Mouse (Mus musculus) fibroblast of lung, adult 2 months (primary cell): Measurements from ENCODE around the gene Spata2.

Experiments used
- DNase-seq: peaks from one replicate; pipeline ENCODE4 v3.0.0-alpha.2; 2011; ENCODE audit warnings: low read depth

Spata2 gene

DNA sequence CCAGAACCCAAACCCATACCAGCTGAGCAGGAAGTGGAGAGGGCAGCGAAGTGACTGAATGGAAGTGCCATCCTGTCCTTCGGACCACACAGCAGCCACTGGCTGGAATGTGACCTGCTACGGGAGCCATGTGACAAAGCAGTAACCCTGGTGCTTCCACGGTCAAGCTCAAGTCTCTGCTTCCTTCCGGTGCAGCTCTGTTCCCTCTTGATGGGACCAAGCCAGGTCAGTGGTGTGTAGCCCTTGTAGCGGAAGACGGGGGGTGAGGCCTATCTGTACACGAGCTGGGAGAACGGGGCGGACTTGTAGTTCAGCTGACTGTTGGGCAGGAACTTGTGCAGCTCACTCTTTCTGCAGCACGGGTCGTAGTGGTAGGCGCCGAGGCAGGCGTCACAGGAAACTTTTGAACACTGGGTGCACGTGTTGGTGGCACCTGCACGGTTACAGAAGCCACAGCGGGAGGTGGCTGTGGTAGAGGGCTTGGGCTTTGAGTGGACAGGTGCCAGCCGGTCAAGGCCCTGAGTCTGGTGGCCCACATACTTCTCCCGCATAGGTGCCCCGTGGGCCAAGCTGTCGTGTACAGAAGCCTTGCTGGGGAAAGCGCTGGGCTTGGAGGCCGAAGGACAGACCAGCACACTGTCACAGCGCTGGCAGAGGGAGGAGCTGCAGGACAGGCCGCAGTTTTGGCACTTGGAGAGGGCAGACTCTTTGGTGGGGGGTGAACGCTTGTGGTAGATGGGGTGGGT is 9.4 kb downstream of the Spata2 start:
- DNase-seq, result no peak

DNA sequence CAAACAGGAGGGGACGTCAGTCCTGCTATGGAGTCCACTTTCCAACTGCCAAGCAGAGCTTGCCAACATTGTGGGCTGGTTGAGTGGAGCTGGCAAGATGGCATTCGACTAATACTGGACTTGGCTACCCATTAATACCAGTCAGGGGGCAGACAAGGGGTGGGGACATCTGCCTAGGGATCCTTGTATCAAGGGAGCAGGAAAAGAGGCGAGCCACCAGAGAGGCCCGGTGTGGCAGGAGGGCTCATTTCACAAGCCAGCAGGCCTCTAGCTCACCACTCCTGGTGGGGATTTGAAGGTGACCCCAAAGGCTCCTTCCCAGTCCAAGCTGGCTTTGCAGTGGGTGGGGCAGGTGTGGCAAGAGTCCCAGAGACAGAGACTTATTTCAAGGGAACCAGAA is 10.0 kb downstream of the Spata2 start:
- no peak for DNase-seq

DNA sequence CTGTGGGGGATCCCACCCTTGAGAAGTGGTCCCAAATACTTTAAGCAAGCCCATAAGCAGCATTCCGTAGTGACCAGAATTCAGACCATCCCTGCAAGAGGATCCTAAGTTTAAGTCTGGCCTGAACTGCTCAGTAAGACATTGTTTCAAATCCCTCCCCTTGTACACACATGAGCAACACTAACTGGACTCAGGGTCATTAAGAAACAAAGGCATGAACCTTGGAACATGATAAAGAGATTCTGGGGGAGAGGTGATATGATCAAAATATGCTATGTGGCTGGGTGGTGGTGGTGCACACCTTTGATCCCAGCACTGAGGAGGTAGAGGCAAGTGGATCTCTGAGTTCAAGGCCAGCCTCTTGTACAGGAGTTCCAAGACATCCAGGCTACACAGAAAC is 13.2 kb downstream of the Spata2 start:
- no peak for DNase-seq

DNA sequence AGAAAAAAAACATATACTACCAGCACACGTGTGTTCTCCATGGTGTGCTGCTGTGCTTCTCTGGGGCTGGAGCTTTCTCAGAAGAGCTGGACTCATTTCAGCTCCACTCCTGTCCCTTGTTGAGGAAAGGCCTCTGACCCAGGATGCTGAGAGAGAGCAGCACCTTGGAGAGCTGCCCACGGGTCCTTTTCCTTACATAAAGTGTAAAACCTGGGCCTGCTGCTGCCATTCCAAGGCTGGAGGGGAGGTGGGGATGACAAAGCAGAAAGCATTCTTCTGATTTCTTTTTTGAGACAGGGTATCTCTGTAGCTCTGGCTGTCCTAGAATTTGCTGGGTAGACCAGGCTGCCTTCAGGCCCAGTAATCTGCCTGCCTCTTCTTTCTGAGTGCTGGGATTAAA is 14.6 kb downstream of the Spata2 start:
- DNase-seq, result no peak

DNA sequence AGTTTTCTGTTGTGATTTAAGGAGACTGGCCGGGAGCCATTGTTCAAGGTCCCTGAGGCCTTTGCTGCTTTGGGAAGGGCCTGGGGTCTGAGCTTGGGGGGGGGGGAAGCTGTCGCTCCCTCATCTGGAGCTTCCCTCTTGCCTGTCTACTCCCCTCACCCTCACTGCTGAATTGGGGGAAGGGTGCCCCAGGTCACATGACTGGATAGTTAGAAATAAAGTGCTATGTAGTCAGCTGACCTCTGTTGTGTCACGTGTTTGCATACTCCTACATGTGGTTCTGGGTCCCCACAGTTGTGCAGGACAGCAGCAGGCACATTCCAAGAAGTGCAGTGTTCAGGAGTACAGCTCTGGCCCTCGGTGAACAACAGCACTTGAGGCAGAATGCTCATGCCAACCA is 15.9 kb downstream of the Spata2 start:
- no peak for DNase-seq

DNA sequence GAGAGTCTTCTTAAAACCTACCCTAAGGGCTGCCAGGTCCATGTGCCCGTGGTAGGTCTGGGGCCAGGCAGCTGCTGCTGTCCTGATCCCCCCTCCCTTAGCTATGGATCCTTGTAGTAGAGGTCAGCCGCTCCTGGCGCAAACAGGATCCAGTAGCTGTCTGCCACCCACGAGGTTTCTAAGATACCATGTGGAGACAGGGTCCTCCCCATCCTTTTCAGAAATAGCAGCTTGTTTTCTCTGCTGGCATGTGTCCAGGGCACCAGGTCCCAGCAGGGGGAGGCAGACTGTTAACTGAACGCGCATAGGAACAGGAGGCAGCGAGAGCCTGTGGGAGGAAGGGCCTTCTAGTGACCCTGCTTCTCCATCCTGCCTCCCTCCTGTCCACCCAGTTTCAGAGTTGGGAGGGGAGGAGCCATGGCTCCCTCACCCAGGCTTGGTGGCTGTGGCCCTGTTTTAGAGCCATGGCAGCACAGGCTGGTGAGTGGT is 16.4 kb downstream of the Spata2 start:
- DNase-seq, result no peak

DNA sequence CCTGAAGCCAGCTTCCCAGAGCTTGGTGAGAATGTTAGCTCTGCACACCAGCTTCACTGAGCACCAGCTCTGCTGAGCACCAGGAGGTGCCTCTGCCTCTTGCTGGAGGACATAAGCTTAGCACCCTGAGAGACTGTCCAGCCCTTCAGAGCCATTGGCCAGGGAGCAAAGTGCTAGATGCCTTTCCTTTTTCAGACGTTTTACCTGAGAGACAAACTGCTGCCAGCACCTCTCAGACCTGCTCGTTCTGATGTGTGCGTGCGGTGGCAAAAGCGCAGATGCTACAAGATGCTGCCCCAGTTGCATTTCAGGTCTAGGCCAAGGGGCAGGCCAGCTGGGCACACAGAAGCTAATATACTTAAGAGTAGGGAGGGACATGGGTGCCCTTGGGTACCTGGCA is 17.1 kb downstream of the Spata2 start:
- DNase-seq, result no peak

DNA sequence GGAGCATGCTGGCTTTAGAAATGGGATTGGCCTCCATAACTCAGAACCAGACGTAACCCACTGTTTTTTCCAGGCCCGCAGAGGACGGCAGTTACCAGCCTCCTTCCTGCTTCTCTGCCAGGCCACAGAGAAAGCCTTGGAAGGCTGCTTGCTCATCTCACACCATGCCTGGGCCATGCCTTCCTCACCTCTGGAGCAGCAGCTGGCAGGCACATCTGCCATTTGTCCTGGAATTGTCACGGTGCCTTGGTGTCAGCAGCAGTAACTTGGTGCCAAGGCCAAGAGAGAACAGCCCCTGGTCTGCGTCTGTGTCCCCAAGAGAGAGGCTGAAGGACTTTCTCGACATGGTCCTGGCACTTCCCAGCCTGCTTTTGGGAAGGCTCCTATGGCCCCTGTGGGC is 18.5 kb downstream of the Spata2 start:
- no peak for DNase-seq

DNA sequence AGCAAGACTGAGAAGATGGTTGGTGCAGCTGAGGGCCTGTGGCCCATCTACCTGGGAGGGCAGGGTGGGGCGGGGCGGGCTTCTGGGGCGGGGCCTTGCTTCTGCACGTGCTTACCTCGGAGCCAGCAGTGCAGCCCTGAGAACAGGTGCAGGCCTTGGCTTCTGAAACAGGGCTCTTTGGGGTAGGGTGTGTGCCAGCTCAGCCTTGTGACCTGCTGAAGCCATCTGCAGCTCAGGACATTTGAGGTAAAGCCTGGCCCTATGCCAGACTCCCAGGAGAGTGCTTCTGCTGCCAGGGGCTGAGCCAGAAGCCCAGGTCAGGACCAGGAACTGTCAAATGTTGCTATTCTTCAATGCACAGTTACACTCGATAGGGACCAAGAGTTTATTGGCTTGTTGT is 21.1 kb downstream of the Spata2 start:
- DNase-seq, result no peak

DNA sequence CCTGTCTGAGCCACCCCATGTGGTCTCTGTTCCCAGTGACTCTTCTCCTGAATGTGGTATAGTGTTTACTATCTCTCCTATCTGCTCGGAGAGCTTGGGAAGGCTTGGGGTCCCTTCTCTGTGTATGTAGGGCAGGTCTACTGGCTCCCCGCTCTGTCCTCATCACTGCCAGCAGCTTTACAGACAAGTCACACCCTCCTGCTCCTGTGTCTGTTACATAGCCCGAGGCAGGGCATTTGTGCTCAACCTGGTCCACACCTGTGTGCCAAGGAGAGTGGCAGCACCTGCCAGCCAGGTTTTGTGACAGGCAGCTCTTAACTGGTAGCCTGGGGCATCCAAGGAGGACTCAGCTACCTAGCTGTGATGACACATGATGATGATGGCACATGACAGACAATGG is 22.1 kb downstream of the Spata2 start:
- no peak for DNase-seq

DNA sequence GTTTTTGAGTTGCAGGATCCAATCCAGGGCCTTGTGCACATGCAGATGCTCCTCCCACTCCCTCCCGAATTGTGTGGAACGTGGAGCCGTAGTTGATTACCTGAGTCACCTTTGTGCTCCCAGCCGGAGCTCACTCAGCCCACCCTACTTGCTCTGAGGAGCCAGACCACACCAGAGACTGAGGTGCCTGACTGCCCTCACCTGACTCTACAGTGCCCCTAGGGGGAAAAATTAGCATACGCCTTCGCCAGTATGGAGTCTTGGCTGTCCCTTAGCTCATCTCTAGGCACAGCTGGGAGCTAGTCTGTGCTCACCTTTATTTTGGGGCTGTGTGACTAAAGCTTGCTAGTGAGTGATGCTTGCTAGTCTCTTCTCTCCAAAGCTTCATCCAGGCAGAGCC is 24.2 kb downstream of the Spata2 start:
- DNase-seq, result no peak

DNA sequence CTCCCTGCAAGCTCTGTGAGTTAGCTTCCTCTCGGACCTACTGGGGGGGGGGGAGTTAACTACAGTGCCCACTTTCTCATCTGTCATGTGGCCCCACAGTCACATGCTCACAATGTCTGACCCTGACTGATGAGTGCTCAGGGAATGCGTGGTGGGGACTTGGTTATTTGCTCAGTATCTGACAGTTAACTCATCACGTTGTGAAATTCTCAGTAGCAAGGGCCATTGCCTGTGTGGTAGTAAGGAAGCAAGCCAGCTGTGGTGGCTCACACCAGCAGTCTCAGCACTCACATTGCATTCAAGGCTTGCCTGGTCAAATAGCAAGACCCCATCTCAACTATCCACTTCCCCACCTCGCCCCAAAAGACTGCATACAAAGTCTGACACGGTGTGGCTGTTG is 25.5 kb downstream of the Spata2 start:
- no peak for DNase-seq

DNA sequence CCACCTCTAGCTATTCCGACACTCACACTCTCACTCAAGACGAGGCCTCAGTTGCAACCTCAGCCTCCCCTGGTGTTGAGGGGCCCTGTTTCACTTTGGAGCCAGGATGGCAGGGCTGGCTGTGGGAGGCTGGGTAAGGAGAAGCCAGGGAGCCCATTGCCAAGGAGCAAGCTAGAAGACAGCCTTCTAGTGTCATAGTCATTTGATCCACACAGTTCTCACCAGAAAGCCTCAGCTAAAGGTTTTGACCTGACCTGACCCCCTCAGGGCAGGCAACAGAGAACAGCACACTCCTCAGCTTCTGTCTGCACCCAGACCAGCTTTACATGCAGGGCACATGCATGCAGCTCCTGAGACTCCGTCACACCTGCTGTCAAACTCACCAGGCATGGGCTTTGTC is 26.7 kb downstream of the Spata2 start:
- no peak for DNase-seq

DNA sequence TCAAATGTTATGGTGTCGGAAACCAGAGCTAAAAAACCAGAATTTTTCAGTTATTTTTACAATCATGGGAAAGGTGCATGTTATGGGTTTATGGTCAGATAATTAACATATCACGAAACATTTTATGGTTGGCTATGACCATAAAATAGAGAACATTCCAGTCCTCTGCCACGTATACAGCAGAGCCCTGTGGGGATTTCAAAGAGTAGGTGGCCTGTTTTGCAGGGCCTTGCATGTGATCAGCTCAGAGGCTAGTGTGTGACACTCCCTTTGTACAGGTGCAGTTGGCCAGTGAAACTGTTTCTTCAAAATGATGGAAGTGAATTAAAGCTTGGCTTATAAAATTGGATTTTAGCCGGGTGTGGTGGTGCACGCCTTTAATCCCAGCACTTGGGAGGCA is 28.9 kb downstream of the Spata2 start:
- DNase-seq, result no peak

DNA sequence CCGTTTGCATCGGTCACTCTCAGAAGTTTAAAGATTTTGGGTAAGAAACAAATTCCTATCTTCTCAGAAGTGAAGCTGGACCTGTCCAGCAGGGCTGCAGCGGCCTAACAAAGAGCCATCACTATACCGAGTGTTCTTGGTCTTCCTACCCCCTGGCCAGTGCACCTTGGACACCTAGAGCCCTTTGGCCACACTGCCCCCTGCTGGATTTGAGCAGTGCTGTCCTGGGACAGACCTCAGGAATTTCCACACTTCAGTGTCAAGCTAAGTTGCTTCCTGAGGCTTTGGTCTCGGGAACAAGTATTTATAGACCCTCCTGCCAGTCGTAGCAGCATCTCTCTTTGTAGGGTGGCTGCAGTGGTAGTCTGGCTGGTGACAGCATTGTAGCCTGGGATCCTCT is 29.7 kb downstream of the Spata2 start:
- no peak for DNase-seq

DNA sequence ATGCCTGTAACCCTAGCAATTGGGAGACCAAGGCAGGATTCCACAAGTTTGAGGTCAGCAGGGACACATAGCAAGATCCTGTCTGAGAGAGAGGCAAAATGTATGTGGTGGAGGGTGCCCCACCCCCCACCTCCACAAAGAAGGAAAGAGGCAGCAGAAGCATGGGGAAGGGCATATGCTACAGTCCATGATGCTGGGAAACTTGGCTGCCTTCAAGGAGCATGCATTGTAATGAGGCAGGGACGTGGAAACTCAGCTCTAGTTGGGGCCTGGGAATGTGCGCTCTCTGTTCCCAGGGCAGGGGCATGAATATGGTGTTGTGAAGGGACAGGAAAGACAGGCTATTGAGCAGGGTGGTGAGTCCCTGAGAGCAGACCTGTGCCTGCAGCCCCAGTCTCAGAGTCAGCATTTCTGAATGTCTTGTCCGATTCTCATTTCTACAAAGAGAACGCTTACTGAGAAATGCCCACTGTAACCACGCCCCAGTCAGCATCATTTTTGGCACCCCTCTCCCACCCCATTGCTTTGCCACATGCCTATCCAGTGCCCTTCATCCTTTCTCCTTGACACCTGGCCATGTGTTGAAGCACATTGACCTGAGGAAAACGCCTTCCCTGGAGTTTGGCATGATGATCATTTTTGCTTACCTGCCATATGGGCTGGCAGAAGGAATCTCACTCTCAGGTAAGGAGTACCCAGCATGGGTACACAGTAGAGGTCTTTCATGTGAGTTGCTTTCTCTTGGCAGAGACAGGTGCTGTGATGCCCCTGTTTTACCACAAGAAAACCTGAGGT is 33.4 kb downstream of the Spata2 start:
- DNase-seq, result no peak

DNA sequence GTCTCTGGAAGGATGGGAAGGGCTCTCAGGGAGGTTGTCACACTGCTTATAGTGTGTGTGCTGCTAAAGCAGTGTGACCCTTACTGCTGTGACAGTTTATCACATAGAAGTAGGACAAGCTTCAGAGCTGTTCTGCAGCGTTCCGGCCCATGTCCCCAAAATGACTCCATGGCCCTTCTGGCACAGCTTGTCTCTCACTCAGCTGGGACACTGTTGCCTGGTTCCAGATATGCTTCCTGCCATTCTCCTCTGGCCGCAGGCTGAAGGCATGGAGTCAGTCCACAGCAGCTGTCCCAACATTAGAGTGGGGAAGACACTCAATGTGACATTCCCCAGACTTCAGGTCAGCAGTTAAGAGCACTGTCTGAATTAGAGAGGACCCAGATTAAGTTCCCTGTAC is 34.1 kb downstream of the Spata2 start:
- no peak for DNase-seq

DNA sequence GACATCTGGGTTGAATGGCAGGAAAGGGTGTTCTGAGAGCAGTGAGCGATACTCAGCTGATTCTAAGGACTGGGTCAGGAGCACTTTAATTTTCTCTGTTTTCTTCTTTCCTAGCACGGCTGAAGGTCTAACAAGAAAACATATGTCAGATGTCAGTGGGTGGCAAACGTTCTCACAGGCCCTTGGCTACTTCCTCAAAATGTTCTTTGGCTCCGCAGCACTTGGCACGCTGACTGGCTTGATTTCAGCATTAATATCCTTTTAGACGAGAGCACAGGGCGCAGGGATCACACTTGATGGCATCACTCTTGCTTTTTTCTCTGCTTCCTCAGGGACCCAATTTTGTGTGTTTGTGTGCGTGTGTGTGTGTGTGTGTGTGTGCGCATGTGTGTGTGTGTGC is 35.5 kb downstream of the Spata2 start:
- no peak for DNase-seq

DNA sequence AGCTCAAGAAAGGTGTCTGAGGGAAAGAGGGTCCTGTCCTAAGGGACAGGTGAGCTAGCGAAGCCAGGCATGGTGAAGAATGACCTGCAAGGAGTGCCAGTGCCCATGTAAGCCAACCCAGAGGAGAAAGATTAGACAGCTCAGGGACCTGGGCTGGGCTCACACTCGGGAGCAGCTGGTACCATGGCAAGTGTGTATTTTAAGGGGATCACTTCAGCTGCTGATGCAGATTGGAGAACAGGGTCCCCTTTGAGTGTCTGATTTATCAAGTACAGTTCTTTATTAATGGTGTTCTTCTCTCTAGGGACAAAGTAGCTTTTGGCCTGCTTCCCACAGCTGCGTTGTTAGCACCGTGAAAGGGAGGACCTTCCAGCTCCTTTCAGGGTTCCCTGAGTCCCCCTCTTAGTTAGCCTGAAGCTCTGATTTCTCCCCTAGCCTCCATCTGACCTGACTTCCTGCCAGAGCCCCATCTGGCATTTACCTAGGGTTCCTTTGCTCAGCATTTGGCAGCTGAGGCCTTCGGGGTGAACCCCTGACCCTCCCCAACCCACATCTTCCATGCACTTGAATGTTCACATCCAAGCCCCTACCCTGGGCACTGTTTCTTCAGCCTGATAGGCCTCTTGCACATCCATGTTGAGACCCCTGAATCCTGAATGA is 36.2 kb downstream of the Spata2 start:
- no peak for DNase-seq

DNA sequence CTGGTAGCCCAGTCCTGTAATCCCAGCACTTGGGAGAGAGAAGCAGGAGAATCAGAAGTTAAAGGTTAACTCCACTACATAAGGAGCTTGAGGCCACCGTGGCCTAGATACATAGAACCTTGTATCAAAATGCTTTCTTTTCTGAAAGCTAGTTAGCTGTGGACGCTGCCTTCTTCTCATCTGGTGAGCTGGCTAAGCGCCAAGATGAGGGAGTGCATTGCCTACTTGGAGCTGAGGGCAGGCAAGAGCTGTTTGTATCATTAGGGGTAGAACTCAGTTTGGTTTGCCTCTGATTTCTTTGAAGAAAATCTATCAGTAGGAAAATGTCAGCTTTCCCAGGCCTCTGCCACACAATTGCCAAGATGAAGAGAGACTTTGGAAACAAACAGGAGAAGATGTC is 38.9 kb downstream of the Spata2 start:
- DNase-seq, result no peak

DNA sequence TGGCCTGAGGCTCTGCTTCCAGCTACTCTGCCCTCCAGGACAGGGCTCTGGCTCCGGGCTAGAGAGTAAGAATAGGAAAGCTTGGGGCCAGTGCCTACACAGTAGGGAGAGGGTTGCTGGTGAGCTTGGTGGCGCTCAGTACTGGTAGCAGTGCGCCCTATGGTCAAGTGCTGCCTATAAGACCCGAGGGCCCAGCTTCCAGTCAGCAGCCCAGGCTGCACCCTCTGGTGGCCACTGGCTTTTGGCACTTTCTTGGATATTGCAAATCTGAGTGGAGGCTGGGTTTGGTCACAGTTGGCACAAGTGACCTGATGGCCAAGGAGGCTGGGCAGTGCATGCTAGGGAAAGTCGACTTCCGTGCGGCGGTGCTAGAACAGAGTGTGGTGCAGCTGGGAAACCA is 42.0 kb downstream of the Spata2 start:
- DNase-seq, result no peak

DNA sequence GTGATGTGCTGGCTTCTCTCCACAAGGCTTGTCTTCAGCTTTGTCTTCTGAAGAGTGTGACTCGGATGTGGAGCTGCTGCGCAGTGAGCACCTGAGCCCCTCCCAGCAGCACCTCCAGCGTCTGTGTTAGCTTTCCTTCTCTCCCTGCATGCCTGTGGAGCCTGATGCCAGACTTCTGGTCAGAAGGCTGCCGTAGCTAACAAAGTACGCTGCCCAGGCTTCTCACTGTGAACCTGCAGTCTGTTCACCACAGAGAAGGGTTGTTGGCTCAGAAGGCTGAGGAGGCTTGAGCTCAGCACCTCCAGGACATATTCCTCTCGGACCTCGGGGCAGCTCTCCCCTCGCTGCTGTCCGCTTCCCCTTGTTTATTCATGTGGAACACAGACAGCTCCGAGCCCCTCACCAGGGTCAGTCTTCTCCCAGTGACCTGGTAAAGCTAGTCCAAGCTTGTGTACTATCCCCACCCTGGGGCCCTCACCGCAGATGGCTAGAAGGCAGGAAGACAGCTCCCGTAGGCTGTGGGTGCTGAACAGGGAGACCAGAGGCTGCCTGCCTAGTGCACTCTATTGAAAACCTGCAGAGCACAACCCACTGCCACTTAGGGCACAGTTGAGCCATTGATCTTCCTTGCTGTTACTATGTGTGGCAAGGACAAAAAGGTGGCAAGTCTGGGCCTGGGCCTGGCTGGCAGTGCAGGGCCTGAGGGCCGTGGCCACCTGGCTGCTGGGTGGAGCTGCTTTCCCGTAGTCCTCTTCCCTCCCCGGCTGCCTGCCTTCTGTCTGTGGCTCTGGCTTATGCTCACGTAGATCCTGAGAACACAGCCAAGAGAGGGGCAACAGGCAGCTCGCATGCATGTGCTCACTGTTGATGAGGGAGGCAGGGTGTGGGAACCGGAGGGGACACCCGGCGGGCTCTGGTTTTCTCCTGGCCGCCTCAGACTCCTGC is 43.1 kb downstream of the Spata2 start:
- no peak for DNase-seq
